In genomic region chr13:105096316-105096715, GRCm38 (mm10) we compare ENCODE assay signal across 22 mouse cellular contexts. TPM values are rescaled to one million over a fixed set of nuclear protein-coding genes. Genes with fewer than 3 reads are reported as not detected.
"Had no signal": no experiment of that assay in that cellular context is flagged by ENCODE, and none has a peak within 500 bp of the region (broad histone marks: within the 10 kb centered on the region; RNA-seq: fewer than 3 reads in every experiment).

No protein-coding gene starts in this region.

- H3K9me3 ChIP-seq: limb, embryonic 13.5 days; stomach, embryonic 15.5 days had no signal

- H3K27me3 ChIP-seq: limb, embryonic 13.5 days; stomach, embryonic 15.5 days had no signal

- H3K9ac ChIP-seq: limb, embryonic 13.5 days; liver, embryonic 14.5 days; stomach, embryonic 15.5 days had no signal

- H3K27ac ChIP-seq: kidney, postnatal 0 days; limb, embryonic 13.5 days; liver, embryonic 14.5 days; stomach, embryonic 15.5 days had no signal

- H3K4me3 ChIP-seq: limb, embryonic 13.5 days; stomach, embryonic 15.5 days had no signal

- DNase-seq: kidney, adult 11 months; kidney, adult 9 months; kidney, postnatal 36 days; layer of hippocampus, adult 9-11 months; left cerebral cortex, postnatal 4 days; lung, adult 18-20 months; right cerebral cortex, postnatal 14 days; thymus, adult 2 months; thymus, postnatal 25 days had no signal

- H3K4me2 ChIP-seq: limb, embryonic 13.5 days; stomach, embryonic 15.5 days had no signal

- H3K4me1 ChIP-seq: limb, embryonic 13.5 days; stomach, embryonic 15.5 days had no signal

- H3K36me3 ChIP-seq: limb, embryonic 13.5 days; stomach, embryonic 15.5 days had no signal

RNA-seq across cellular contexts. Expression of gene 4933425L06Rik, which starts 14.4 kb away (rescaled TPM):
- total RNA-seq: layer of hippocampus, adult 18-20 months; left cerebral cortex, postnatal 10 days; left cerebral cortex, postnatal 4 days; liver, adult 2 months; megakaryocyte-erythroid progenitor cell, adult 5-6 weeks; monocyte, adult 5-6 weeks had no signal
- polyA plus RNA-seq: intestine, embryonic 14.5 days; kidney, postnatal 0 days; limb, embryonic 13.5 days; liver, adult 2 months; liver, embryonic 14.5 days; lung, embryonic 16.5 days; neural tube, embryonic 14.5 days; spleen, adult 2 months; stomach, embryonic 15.5 days; thymus, adult 2 months had no signal

RNA-seq across cellular contexts. Expression of gene Rgs7bp, which starts 41.6 kb away (rescaled TPM):
- total RNA-seq: megakaryocyte-erythroid progenitor cell, adult 5-6 weeks; monocyte, adult 5-6 weeks had no signal
